Mouse (Mus musculus) thymus, postnatal 4 days (tissue): ENCODE measurements around the gene Syt3.

Source experiments
- DNase-seq: peaks from one replicate; pipeline ENCODE4 v3.0.0; 2021

The Syt3 gene

GRCm38 (mm10) chr7:44383980-44384715 is at the start of gene Syt3:
Gene Syt3 (plus strand): TSS chr7:44384102.
- peak; percentile 71 for DNase-seq

- no peak for DNase-seq
Observed at GRCm38 (mm10) chr7:44334139-44334538, 49.8 kb upstream of the Syt3 start.

GRCm38 (mm10) chr7:44335031-44335878 is 48.6 kb upstream of the Syt3 start:
- DNase-seq: peak; percentile 56

- no peak for DNase-seq
Observed at GRCm38 (mm10) chr7:44336046-44337021, 47.6 kb upstream of the Syt3 start.

GRCm38 (mm10) chr7:44337121-44337849 is 46.6 kb upstream of the Syt3 start:
- DNase-seq: no peak

GRCm38 (mm10) chr7:44340226-44340625 is 43.7 kb upstream of the Syt3 start:
- no peak for DNase-seq

GRCm38 (mm10) chr7:44341119-44341518 is 42.8 kb upstream of the Syt3 start:
- no peak for DNase-seq

GRCm38 (mm10) chr7:44341714-44342113 is 42.2 kb upstream of the Syt3 start:
- DNase-seq: no peak

GRCm38 (mm10) chr7:44343459-44344015 is 40.4 kb upstream of the Syt3 start:
- no peak for DNase-seq

GRCm38 (mm10) chr7:44344622-44345021 is 39.3 kb upstream of the Syt3 start:
- no peak for DNase-seq

- no peak for DNase-seq
Observed at GRCm38 (mm10) chr7:44349043-44349442, 34.9 kb upstream of the Syt3 start.

- peak; percentile 77 for DNase-seq
Observed at GRCm38 (mm10) chr7:44350957-44351711, 32.8 kb upstream of the Syt3 start.

GRCm38 (mm10) chr7:44351881-44352749 is 31.8 kb upstream of the Syt3 start:
- DNase-seq: peak; percentile 15

GRCm38 (mm10) chr7:44352750-44353600 is 30.9 kb upstream of the Syt3 start:
- peak; percentile 17 for DNase-seq

GRCm38 (mm10) chr7:44353601-44354340 is 30.1 kb upstream of the Syt3 start:
- no peak for DNase-seq

GRCm38 (mm10) chr7:44355411-44355810 is 28.5 kb upstream of the Syt3 start:
- DNase-seq: no peak

- DNase-seq: no peak
Observed at GRCm38 (mm10) chr7:44356590-44357481, 27.1 kb upstream of the Syt3 start.
